Mouse (Mus musculus): ENCODE data around the gene Ctrl.
"Not testable (repeated sequence)": the region's sequence is repeated elsewhere in the genome, so short reads cannot be mapped to it uniquely, and the experiment has no call there.

The Ctrl gene

DNA sequence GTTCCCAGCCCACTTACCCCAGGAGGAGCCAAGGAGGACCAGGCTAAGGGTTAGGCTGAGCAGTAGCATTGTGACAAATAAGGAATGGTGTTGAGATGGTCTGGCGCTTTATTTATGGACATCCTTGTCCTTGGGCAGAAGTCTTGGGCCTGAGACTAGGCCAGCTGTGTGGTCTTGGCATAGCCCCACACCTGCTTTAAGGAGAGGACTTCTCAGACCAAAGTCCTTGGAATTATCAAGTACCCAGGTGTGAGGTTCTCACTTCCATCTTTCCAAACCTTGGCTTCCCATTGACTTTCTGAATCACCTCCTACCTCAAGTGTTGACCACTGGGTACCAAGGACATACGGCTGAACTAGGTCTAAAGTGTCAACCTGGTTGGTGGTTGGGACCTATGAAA lies at the start of gene Ctrl:
TSS of gene Ctrl (minus strand) at position 101 of the 400 bp plus-strand sequence.
- DNase-seq, result no peak

DNA sequence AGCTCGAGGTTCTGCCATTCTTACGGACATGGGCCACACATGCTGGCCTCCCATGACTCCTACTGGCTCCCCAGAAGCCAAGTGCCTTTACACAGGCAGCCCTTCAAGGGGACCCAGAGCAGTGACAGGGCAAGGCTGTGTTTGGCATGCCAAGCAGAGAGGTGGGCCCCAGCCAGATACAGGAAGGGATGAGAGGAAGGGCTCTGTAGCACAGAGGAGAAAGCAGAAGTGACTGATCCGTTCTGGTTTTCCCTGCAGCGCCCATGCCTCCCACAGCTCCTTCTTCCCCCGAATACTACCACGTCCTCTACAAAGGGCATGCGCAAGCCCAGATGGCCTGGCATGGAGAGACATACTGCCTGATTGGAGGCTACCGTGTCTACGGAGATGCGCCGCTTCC lies 49.7 kb upstream of the Ctrl start:
- DNase-seq, result not testable (repeated sequence)

- no peak for DNase-seq
Observed at GRCm38 (mm10) chr8:105981146-105981545, 47.5 kb upstream of the Ctrl start.

DNA sequence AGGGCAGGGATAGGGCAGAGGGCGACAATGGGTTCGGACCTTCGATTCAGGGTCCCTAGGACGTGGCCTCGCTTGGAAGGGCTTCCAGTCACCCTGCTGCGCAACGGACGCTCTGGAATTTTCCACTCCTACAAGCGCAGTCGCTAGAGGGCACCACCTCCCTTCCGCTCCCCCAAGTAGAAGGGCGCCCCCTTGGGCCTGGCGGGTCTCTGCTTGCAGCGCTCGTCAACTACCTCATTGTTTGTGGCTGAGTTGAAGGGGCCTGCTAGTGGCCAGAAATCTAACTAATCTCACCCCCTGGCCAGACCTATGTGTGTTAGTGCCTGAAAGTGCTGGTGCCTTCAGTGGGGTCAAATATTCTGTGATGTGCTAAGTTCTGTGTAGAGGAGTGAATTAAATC lies 45.7 kb upstream of the Ctrl start, which contains the start of gene Dpep3:
TSS of gene Dpep3 (minus strand) at position 105 of the 400 bp plus-strand sequence.
- DNase-seq, result no peak

- no peak for DNase-seq
Observed at GRCm38 (mm10) chr8:105975363-105975762, 41.7 kb upstream of the Ctrl start.

DNA sequence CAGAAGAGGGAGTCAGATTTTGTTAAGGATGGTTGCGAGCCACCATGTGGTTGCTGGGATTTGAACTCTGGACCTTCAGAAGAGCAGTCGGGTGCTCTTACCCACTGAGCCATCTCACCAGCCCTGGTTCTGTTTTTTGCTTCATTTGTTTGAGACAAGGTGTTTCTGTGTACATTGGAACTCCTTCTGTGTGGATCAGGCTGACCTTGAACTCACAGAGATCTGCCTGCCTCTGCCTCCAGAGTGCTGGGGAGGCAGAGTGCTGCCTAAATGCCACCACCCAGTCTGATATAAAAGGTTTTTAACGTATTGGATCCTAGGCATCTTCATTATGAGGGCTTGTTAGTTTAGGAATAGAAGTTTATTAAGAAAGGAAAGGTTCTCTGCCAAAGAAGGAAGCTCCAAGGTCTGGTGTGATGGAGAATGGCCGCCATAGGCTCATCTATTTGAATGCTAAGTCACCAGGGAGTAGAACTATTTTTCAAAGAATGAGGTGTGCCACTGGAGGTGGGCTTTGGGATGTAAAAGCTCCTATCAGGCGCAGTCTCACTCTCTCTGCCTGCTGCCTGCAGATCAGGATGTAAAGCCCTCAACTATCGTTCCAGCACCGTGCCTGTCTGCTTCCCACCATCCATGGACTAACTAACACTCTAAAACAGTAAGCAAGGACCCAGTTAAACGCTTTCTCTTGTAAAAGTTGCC lies 37.5 kb upstream of the Ctrl start:
- DNase-seq, result no peak

- DNase-seq, result no peak
Observed at GRCm38 (mm10) chr8:105969367-105969766, 35.7 kb upstream of the Ctrl start.

DNA sequence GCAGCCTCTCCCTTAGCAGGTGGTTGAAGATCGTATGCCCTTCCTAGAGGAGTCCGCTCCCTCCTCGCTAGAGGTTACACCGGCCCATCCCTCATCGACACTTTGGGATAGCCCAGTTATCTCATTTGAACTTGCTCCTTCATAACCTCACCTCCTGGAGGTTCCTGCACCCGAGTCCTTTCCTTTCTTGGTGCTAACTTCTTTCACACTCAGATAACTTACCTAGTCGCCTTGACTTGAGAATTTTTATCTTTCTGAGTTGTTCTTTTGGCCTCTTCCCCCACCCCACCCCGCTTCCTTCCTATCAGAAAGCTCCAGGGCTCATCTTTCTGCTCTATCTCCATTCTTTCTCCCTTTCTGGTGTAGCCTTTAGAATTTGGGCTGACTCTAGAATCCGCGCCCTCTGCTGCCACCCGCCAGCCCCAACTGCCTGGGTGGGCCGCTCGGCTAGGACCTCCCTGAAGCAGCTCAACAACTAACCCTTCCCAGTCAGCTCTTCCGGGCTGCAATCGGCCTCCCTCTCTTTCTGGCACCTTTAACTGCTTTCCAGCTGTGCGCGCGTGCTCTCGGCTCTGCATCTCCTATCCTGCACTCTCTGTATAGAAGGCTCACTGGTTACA lies 33.1 kb upstream of the Ctrl start:
- no peak for DNase-seq

DNA sequence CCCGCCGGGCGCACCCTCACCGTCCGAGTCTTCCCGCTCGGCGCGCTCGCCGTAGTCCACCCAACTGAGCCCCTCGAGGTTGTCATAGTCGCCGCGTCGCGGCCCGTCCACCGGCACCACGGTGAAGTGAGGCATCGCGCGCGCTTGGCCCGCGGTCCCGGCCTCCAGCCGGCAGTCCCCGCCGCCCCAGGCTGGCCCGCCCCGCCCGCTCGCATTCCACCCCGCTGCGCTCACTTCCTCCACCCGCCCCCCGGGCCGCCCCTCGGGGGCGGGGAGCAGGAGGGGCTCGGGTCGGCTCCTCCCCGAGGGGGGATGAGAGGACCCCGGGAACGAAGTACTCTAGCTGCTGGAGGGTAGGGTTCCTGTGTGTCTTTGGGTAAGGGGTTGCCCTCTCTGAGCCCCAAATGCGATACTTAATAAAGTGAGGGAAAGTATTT lies 32.3 kb upstream of the Ctrl start, which contains the start of gene Slc12a4:
TSS of gene Slc12a4 (minus strand) at position 193 of the 437 bp plus-strand sequence.
- DNase-seq, result no peak

- DNase-seq, result no peak
Observed at GRCm38 (mm10) chr8:105965266-105965904, 31.7 kb upstream of the Ctrl start.

- no peak for DNase-seq
Observed at GRCm38 (mm10) chr8:105964506-105965265, 31.0 kb upstream of the Ctrl start.

- DNase-seq, result no peak
Observed at GRCm38 (mm10) chr8:105961536-105961935, 27.9 kb upstream of the Ctrl start.

- DNase-seq, result no peak
Observed at GRCm38 (mm10) chr8:105961101-105961500, 27.4 kb upstream of the Ctrl start.

DNA sequence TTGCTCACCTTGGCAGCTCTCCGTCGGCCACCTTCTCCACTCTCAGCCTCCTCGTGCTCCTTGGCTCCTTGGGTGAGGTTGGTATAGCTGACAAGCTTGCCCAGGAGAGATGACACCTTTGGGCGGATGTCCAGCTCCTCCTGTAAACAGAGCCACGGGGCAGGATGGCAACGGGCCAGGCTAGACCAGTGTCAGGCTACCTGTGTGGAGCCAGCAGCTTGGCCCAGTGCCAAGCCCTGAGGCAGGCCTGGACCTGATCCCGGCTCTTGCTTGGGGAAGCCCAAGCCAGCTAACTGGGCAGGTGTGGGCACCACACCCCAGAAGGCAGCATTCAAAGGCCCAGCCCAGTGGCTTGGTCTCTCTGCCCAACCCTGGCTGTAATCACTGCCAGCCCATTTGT lies 25.7 kb upstream of the Ctrl start:
- DNase-seq, result peak; percentile 87

DNA sequence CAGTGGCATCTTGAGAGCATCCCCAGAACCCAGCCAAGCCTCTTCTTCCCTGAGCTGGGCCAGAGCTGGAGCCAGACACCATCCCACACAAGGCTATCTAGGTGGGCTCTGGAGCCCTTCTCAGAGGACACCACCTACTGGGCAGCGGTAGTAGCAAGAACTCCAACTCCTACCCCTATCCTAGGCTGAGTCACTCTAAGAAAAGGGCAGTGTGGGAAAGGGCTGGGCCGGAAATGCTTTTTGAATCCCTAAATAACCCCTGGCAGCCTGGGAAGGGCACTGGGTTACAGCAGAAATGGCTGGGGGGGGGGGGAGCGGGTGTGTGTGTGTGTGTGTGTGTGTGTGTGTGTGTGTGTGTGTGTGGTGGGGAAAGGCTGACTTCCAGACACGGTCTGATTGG lies 24.2 kb upstream of the Ctrl start:
- no peak for DNase-seq

DNA sequence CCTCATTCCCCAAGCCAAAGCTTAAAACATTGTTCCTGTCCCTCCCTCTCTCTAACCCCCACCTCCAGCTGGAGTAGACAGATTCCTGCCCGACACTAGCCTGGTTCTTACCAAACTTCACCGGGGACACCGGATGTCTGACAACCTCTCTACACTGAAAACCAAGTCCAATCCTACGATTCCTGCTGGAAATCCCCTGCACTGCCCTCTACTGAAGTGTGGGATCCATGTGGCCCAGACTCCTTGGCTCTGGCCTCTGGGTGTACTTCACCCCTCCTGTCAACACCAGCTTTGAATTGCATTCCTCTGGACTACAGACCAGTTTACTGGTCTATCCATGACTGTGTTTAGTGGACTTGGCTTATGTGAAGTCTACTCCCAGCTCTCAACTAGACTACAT lies 22.9 kb upstream of the Ctrl start:
- no peak for DNase-seq

GRCm38 (mm10) chr8:105951057-105951659 lies 17.5 kb upstream of the Ctrl start:
- DNase-seq, result peak; percentile 56

- peak; percentile 33 for DNase-seq
Observed at GRCm38 (mm10) chr8:105949350-105949749, 15.7 kb upstream of the Ctrl start.

DNA sequence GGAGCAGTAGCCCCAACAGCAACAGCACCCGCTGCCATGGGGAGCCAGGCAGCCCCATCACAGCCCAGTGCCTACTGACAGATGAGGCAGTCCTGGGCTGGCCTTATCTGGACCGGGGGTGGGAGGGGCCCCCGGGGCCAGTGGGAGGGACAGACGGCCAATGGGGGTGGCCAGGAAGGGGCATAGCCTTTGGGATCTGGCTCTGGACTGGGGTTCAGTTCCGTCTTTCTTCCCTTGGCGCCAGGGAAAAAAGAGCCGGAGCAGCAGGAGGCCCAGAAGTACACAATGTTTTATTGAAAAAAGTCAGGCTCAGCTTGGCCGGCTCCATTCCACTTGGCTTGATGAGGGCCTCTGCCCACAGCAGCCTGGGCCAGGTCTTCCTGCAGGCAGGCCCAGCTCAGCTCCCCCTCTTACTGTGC lies 9.7 kb upstream of the Ctrl start, which contains the start of gene Lcat:
TSS of gene Lcat (minus strand) at position 62 of the 419 bp plus-strand sequence.
- DNase-seq, result peak; percentile 56

GRCm38 (mm10) chr8:105942542-105942941 lies 8.9 kb upstream of the Ctrl start:
- no peak for DNase-seq

GRCm38 (mm10) chr8:105942026-105942425 lies 8.4 kb upstream of the Ctrl start:
- DNase-seq, result no peak

DNA sequence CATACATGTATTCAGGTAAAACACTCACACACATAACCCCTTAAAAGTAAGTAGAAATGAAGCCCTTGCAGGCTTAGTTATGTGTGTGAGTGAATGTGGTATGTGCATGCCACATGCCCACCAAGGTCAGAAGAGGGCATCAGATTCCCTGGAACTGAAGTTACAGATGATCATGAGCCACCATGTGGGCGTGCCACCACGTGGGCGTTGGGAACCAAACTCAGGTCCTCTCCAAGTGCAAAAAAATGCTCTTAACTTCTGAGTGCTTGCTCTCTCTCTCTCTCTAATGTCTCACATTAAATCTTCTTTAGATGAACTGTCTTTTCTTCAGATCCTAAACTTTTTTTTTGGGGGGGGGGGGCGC lies 4.6 kb upstream of the Ctrl start, which contains the start of gene Psmb10:
TSS of gene Psmb10 (minus strand) at position 139 of the 364 bp plus-strand sequence.
- DNase-seq, result peak; percentile 38

All from cerebellum, adult 9-11 months (tissue).